Mouse (Mus musculus) kidney, postnatal 0 days (tissue): ENCODE data around the gene Smarcd3. TPM values are rescaled to one million over a fixed set of nuclear protein-coding genes. Genes with fewer than 3 reads are reported as not detected.

Source experiments
- ATAC-seq: fragments of 200-750 bp; cut with Nextera tagmentation; replicated peaks from 2 replicates; pipeline ENCODE4 v1.8.0; 2017; ENCODE audit warnings: low read depth, moderate number of reproducible peaks, moderate TSS enrichment, moderate library complexity; ENCODE audit not compliant: low FRiP score
- DNase-seq: peaks from one replicate; pipeline ENCODE4 v3.0.0-alpha.2; 2016; ENCODE audit warnings: low spot score
- H3K27ac ChIP-seq: fragments of 300-500 bp; sonication (generic); 2 replicates; pipeline ENCODE4 v1.5.1; 2014; ENCODE audit warnings: mild to moderate bottlenecking
- H3K27me3 ChIP-seq: fragments of 300-500 bp; sonication (generic); 2 replicates; pipeline ENCODE4 v1.6.1; 2014; ENCODE audit warnings: low read length, mixed read lengths; ENCODE audit not compliant: insufficient read depth
- H3K36me3 ChIP-seq: fragments of 300-500 bp; sonication (generic); 2 replicates; pipeline ENCODE4 v1.6.1; 2014; ENCODE audit warnings: low read length, mixed read lengths; ENCODE audit not compliant: insufficient read depth
- H3K4me1 ChIP-seq: fragments of 300-500 bp; sonication (generic); replicated peaks from 2 replicates; pipeline ENCODE4 v1.6.1; 2014; ENCODE audit warnings: antibody characterized with exemption, low read length, mixed read lengths; ENCODE audit not compliant: insufficient read depth
- H3K4me2 ChIP-seq: fragments of 300-500 bp; sonication (generic); 2 replicates; pipeline ENCODE4 v1.6.1; 2014; ENCODE audit warnings: mild to moderate bottlenecking, low read length, moderate library complexity, mixed read lengths
- H3K4me3 ChIP-seq: fragments of 300-500 bp; sonication (generic); replicated peaks from 2 replicates; pipeline ENCODE4 v1.5.1; 2014; ENCODE audit warnings: low read depth, low read length
- H3K9ac ChIP-seq: fragments of 300-500 bp; sonication (generic); 2 replicates; pipeline ENCODE4 v1.6.1; 2014; ENCODE audit warnings: low read depth, low read length
- H3K9me3 ChIP-seq: fragments of 300-500 bp; sonication (generic); replicated peaks from 2 replicates; pipeline ENCODE4 v1.6.1; 2016; ENCODE audit warnings: low read length, inconsistent platforms, mixed read lengths
- CTCF ChIP-seq: IDR thresholded peaks from 2 replicates; pipeline ENCODE4 v1.5.1; 2016; ENCODE audit warnings: antibody characterized with exemption, low read depth, mild to moderate bottlenecking, moderate library complexity
- WGBS: fragments of 180-500 bp; shearing (Covaris S2); extraction: QIAGEN DNeasy Blood & Tissue Kit; methylation state at CpG from one replicate; pipeline ENCODE4 v1.1.7; 2014; 5-methylcytosine and 5-hydroxymethylcytosine counted together
- polyA plus RNA-seq: library from polyadenylated mRNA; unstranded; fragments of >200 nt; fragmentation: Nextera tagmentation; extraction: Ambion mirVana; gene quantifications from 2 replicates; pipeline ENCODE4 v1.2.1, GENCODE M21; 2015

The Smarcd3 gene
- polyA plus RNA-seq, 1 experiment from 2014 or later, result 19.7 TPM

DNA sequence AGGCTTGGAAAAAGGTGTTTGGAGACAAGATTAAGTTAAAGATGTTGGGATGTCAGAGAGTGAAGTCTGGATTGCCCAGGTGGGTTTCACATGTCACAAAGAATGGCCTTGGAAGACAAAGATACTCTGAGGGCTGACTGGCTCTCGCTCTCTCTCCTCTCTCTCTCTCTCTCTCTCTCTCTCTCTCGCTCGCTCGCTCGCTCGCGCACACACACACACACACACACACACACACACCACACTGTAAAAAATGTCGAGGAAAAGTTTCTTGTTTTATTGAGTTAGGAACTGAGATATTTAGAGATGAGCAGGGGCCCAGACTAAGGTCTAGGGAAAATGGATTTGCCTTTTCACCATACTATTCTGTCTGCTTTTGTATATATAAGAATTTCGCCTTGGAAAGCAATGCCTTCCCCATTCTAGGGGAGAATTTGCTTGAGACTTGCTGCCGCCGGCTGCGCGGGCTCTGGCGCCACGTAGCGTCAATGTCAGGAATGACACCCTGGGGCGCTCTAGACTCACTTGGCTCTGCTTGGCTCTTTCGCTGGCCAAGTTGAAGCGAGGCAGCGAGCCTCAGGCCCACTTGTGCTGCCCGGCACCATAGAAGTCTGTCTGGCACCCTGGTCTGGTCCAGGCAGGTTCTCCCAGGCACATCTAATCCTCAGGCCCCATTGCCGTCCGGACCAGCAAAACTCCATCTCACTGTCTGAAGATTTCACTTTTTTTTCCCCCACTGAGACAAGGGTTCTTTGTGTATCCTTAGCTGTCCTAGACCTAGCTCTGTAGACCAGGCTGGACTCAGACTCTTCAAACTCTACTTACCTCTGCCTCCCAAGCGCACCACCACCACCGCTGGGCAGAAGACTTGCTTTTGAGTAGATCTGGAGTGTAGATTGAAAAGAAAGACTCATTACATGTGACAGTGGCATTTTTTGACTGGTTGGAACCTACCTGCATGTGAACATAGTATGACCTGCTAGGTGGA is 27.8 kb upstream of the Smarcd3 start:
- Histone ChIP-seq H3K9ac (no peak overlapping the region), H3K4me2 (no peak overlapping the region), H3K27ac (no peak overlapping the region), H3K36me3 (no peaks in the 10 kb centered on the region), H3K27me3 (no peaks in the 10 kb centered on the region), H3K9me3 (no peaks in the 10 kb centered on the region), H3K4me1 (no peaks in the 10 kb centered on the region), H3K4me3 (no peak overlapping the region)
- 30% methylated on average over 25 of the region's 25 CpGs for WGBS
- peak; percentile 85 for DNase-seq
- TF ChIP-seq CTCF, result peak; percentile 97
- peak; percentile 59; the same call in 1 of the 2 replicates for ATAC-seq

DNA sequence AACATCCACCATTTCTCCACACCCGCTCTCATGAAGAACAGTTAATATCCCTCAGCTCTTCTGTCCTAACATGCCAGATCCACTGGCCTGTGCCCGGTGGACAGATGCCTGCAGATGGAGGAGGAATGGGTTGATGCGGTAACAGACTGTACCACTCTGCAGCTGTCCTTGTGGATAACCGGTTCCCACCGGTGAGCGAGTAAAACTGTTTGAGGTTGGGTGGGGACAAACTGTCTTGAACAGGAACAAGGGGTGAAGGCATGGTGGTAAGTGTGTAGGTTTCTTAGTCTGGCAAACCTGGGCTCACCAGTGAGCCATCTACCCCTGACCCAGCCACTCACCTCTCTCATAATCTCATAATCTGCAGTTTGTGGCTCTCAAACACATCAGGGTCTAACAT is 27.1 kb upstream of the Smarcd3 start:
- Histone ChIP-seq H3K9ac (no peak overlapping the region), H3K4me1 (no peaks in the 10 kb centered on the region), H3K27me3 (no peaks in the 10 kb centered on the region), H3K36me3 (no peaks in the 10 kb centered on the region), H3K9me3 (no peaks in the 10 kb centered on the region), H3K4me2 (no peak overlapping the region), H3K27ac (no peak overlapping the region), H3K4me3 (no peak overlapping the region)
- no peak for DNase-seq
- TF ChIP-seq CTCF, result no peak
- 85% methylated on average over 6 of the region's 6 CpGs for WGBS
- no peak for ATAC-seq

DNA sequence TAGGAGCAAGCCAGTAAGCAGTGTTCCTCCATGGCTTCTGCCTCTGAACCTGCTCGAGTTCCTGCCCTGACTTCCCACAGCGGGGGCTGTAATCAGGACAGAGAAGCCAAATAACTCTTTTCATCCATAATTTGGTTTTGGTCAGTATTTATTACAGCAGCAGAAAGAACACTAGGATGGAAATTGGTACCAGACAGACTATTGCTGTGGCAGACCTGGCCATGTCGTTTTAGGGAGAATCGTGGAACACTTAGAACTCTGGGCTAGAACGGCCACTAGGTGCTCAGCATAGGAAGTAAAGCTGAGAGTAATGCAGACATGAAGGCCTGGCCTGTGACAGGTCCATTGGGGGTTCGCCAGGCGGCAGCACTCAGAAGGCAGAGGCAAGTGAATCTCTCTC is 25.5 kb upstream of the Smarcd3 start:
- no peak overlapping the region for H3K4me3 ChIP-seq
- H3K27me3 ChIP-seq, result no peaks in the 10 kb centered on the region
- ATAC-seq, result no peak
- no peak overlapping the region for H3K27ac ChIP-seq
- H3K9ac ChIP-seq, result no peak overlapping the region
- WGBS, result 77% methylated on average over 7 of the region's 7 CpGs
- H3K4me2 ChIP-seq, result no peak overlapping the region
- DNase-seq, result no peak
- no peaks in the 10 kb centered on the region for H3K36me3 ChIP-seq
- H3K4me1 ChIP-seq, result no peaks in the 10 kb centered on the region
- TF ChIP-seq CTCF, result no peak
- H3K9me3 ChIP-seq, result no peaks in the 10 kb centered on the region

DNA sequence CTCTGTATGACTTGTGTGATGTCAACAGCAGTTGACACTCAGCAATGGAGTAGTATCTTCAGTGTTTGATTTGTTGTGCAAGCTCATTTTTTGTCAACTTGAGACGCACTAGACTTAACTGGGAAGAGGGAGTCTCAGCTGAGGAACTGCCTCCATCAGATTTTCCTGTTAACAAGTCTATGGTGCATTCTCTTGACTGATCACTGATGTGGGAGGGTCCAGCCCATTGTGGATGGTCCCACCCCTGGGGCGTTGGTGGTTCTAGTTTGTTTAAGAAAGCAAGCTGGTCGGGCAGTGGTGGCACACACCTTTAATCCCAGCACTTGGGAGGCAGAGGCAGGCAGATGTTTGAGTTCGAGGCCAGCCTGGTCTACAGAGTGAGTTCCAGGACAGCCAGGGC is 25.0 kb upstream of the Smarcd3 start:
- TF ChIP-seq CTCF, result no peak
- Histone ChIP-seq H3K36me3 (no peaks in the 10 kb centered on the region), H3K9ac (no peak overlapping the region), H3K4me2 (no peak overlapping the region), H3K4me3 (no peak overlapping the region), H3K9me3 (no peaks in the 10 kb centered on the region), H3K27ac (no peak overlapping the region), H3K27me3 (no peaks in the 10 kb centered on the region), H3K4me1 (no peaks in the 10 kb centered on the region)
- no peak for DNase-seq
- no peak for ATAC-seq
- 65% methylated on average over 4 of the region's 4 CpGs for WGBS

DNA sequence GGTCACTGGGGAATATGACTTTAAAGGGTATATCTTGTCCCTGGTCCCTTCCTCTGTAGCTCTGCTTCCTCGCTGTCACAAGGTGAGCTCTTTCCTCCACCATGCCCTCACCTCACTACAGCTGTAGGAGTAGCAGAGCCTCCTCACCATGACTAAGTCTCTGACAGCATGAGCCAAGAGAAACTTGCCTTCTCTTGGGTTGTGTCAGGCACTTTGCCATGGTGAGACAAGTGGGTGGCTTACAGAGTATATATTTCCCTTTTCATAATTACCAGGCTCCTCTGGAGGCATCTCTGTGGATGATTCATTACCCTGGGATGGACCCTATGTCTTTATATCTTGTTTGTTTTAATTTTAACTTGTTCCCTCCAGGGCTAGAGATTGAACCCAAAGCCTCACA is 21.2 kb upstream of the Smarcd3 start:
- Histone ChIP-seq H3K4me3 (no peak overlapping the region), H3K4me2 (no peak overlapping the region), H3K27ac (no peak overlapping the region), H3K4me1 (no peaks in the 10 kb centered on the region), H3K9ac (no peak overlapping the region), H3K9me3 (no peaks in the 10 kb centered on the region), H3K36me3 (no peaks in the 10 kb centered on the region), H3K27me3 (no peaks in the 10 kb centered on the region)
- DNase-seq (no peak), ATAC-seq (no peak)
- no peak for TF ChIP-seq CTCF
- 67% methylated on average over 1 of the region's 1 CpGs for WGBS

DNA sequence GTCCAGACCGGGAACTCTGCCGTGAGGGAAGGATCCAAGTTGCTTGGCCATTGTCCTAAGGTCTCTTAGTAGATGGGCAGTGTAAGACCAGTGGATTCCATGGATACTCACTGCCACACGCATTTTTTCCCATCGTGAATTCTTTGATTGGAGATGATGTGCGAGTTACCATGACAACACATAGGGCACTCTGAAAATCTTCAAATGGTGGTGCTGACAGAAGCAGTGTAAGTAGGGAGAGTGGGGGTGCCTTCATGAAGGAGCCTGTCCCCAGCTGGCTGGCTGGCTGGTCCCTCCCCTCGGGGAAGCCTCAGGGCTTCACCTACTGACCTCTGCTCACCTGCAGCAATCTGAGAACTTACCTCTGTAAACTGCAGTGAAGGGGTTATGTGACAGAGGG is 14.9 kb upstream of the Smarcd3 start:
- no peak for DNase-seq
- Histone ChIP-seq H3K36me3 (no peaks in the 10 kb centered on the region), H3K4me3 (no peak overlapping the region), H3K4me2 (no peak overlapping the region), H3K27ac (no peak overlapping the region), H3K27me3 (no peaks in the 10 kb centered on the region), H3K9me3 (no peaks in the 10 kb centered on the region), H3K4me1 (no peaks in the 10 kb centered on the region), H3K9ac (no peak overlapping the region)
- no peak for TF ChIP-seq CTCF
- no peak for ATAC-seq
- 72% methylated on average over 6 of the region's 6 CpGs for WGBS

DNA sequence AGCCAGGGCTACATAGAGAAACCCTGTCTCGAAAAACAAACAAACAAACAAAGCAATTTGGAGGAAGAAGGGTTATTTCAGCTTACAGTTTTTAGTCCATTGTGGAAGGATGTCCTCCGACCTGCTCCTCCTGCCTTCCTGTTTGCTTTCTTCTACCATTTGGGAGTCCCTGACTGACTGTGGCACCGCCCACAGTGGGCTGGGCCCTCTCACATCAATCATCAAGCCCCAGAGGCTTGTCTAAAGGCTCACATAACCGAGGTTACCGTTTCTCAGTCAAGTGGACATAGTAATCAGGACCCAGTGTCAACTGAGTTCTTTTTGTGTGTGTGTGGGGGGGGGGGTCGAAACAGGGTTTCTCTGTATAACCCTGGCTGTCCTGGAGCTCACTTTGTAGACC is 13.9 kb upstream of the Smarcd3 start:
- H3K36me3 ChIP-seq, result no peaks in the 10 kb centered on the region
- H3K9ac ChIP-seq, result no peak overlapping the region
- no peak for DNase-seq
- H3K9me3 ChIP-seq, result no peaks in the 10 kb centered on the region
- no peak overlapping the region for H3K4me3 ChIP-seq
- ATAC-seq, result no peak
- 44% methylated on average over 6 of the region's 6 CpGs for WGBS
- H3K27ac ChIP-seq, result no peak overlapping the region
- no peak for TF ChIP-seq CTCF
- H3K4me1 ChIP-seq, result no peaks in the 10 kb centered on the region
- H3K27me3 ChIP-seq, result no peaks in the 10 kb centered on the region
- H3K4me2 ChIP-seq, result no peak overlapping the region
